Mouse (Mus musculus): ENCODE data around the gene Yme1l1.

- TF ChIP-seq CTCF (IDR thresholded peaks at IDR 0.05; ENCODE audit: low read depth): no peak
- TF ChIP-seq EP300 (IDR thresholded peaks at IDR 0.05; ENCODE audit: low read depth): no peak
Measured at GRCm38 (mm10) chr2:23194366-23194765, 38.2 kb downstream of the Yme1l1 start.
